Mouse (Mus musculus) liver, postnatal 0 days (tissue): ENCODE data around the gene Dgkg.

Experiments used
- CTCF ChIP-seq: sonication (generic); IDR thresholded peaks from 2 replicates; pipeline ENCODE4 v1.5.1; 2016; ENCODE audit warnings: antibody characterized with exemption, low read depth
- EP300 ChIP-seq: IDR thresholded peaks from 2 replicates; pipeline ENCODE4 v1.6.1; 2016; ENCODE audit warnings: antibody characterized with exemption, low read depth, mild to moderate bottlenecking

DNA sequence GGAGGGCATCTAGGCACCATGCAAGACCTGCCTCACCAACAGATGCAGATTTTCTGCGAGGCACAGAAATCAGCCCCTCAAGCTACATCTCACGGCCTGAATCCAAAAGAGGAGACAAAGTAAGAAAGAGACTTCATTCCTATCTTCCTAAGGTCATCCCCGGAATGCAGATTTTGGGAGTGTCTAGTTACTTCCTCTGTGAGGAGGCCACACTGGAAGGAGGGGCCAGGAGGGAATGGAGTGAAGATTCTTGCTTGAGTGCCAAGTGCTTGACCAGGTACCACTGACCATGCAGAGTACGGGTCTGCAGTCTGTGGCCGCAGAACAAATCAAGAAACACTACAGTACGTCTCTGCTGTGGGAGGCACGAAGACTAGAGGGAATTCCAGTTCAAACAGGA is 230.2 kb downstream of the Dgkg start:
- TF ChIP-seq CTCF (no peak), EP300 (no peak)
